Comparison of ENCODE assay signal across 31 mouse cellular contexts in genomic region chr1:134577384-134578120, GRCm38 (mm10). TPM values are rescaled to one million over a fixed set of nuclear protein-coding genes. Genes with fewer than 3 reads are reported as not detected.
DNase-seq lines count a peak whose midpoint lies in the region; TF ChIP-seq lines count a peak whose summit lies in the region.
"Had no signal": no experiment of that assay in that cellular context is flagged by ENCODE, and none has a peak within 500 bp of the region (broad histone marks: within the 10 kb centered on the region; RNA-seq: fewer than 3 reads in every experiment).

No protein-coding gene starts in this region.

- TF ChIP-seq EP300 in CH12.LX (IDR thresholded peaks at IDR 0.05; ENCODE audit: low read length) (no peak), MEL (IDR thresholded peaks at IDR 0.05; ENCODE audit: low read depth in 1 of 2, low read length in 2 of 2) (no peak)

- no peak overlapping the region for H3K4me2 ChIP-seq in CH12.LX (ENCODE audit: insufficient read depth, low read depth, poor library complexity, severe bottlenecking)
- H3K4me2 ChIP-seq: embryonic facial prominence, embryonic 12.5 days; embryonic facial prominence, embryonic 15.5 days; forebrain, embryonic 15.5 days; heart, embryonic 12.5 days; heart, embryonic 15.5 days; hindbrain, embryonic 13.5 days; intestine, embryonic 15.5 days; kidney, embryonic 15.5 days had no signal

- H3K9ac ChIP-seq in CH12.LX (ENCODE audit: insufficient read depth, low read depth) (no peak overlapping the region), MEL (ENCODE audit: control insufficient read depth, low read depth, low read length, poor library complexity, severe bottlenecking) (no peak overlapping the region)
- H3K9ac ChIP-seq: embryonic facial prominence, embryonic 12.5 days; embryonic facial prominence, embryonic 15.5 days; forebrain, embryonic 15.5 days; heart, embryonic 12.5 days; heart, embryonic 15.5 days; hindbrain, embryonic 13.5 days; intestine, embryonic 15.5 days; kidney, embryonic 15.5 days had no signal

- H3K27ac ChIP-seq in CH12.LX (ENCODE audit: insufficient read depth, low read depth) (no peak overlapping the region), MEL (ENCODE audit: control insufficient read depth, low read depth, low read length) (no peak overlapping the region)
- H3K27ac ChIP-seq: embryonic facial prominence, embryonic 12.5 days; embryonic facial prominence, embryonic 15.5 days; forebrain, embryonic 15.5 days; heart, embryonic 15.5 days; hindbrain, embryonic 10.5 days; hindbrain, embryonic 13.5 days; intestine, embryonic 15.5 days; kidney, embryonic 15.5 days had no signal

- TF ChIP-seq RAD21 in CH12.LX (IDR thresholded peaks at IDR 0.05; ENCODE audit: low read depth, low read length) (no peak), MEL (IDR thresholded peaks at IDR 0.05; ENCODE audit: low read depth, low read length) (no peak)

- H3K4me1 ChIP-seq in CH12.LX (ENCODE audit: control insufficient read depth in 1 of 2, insufficient read depth in 2 of 2) (no peaks in the 10 kb centered on the region), E14TG2a.4 (replicated peaks; ENCODE audit: low read depth, low read length) (peaks cover 92% of the 10 kb centered on the region), MEL (ENCODE audit: control insufficient read depth in 1 of 2, insufficient read depth in 2 of 2, low read length in 2 of 2) (peaks cover 0 to 28% of the 10 kb centered on the region in 2 experiments; a peak in 3 of 4 replicates)
- H3K4me1 ChIP-seq: embryonic facial prominence, embryonic 12.5 days; heart, embryonic 15.5 days; hindbrain, embryonic 10.5 days had no signal

- dilution Hi-C loops in CH12.LX (cut with MboI; ENCODE audit: extremely low pct_ligation_motif_present, extremely low pct_unique_long_range_greater_than_20kb, low sequenced_read_pairs) = no loop called here

- no peaks in the 10 kb centered on the region for H3K9me3 ChIP-seq in CH12.LX (replicated peaks; ENCODE audit: low read length)
- no peaks in the 10 kb centered on the region for H3K9me3 ChIP-seq in E14TG2a.4 (ENCODE audit: low read length)
- no peaks in the 10 kb centered on the region for H3K9me3 ChIP-seq in MEL (replicated peaks; ENCODE audit: insufficient read depth, low read length)
- H3K9me3 ChIP-seq: embryonic facial prominence, embryonic 12.5 days; embryonic facial prominence, embryonic 15.5 days; forebrain, embryonic 15.5 days; G1E; heart, embryonic 12.5 days; heart, embryonic 15.5 days; hindbrain, embryonic 10.5 days; hindbrain, embryonic 13.5 days; intestine, embryonic 15.5 days; kidney, embryonic 15.5 days had no signal

- no peaks in the 10 kb centered on the region for H3K27me3 ChIP-seq in CH12.LX (replicated peaks)
- H3K27me3 ChIP-seq in E14TG2a.4 (ENCODE audit: insufficient read depth, low read length) = no peaks in the 10 kb centered on the region
- no peaks in the 10 kb centered on the region for H3K27me3 ChIP-seq in MEL (ENCODE audit: control insufficient read depth in 1 of 2, insufficient read depth in 2 of 2, low read length in 2 of 2)
- H3K27me3 ChIP-seq: embryonic facial prominence, embryonic 12.5 days; embryonic facial prominence, embryonic 15.5 days; forebrain, embryonic 15.5 days; heart, embryonic 12.5 days; heart, embryonic 15.5 days; hindbrain, embryonic 13.5 days; intestine, embryonic 15.5 days; kidney, embryonic 15.5 days had no signal

- DNase-seq in cerebellum, postnatal 25 days = peak; percentile 27 to 54
- no peak for DNase-seq in cerebellum, adult 11 months
- DNase-seq in CH12.LX (ENCODE audit: extremely low read depth) = no peak
- no peak for DNase-seq in MEL (ENCODE audit: low read depth, low spot score)
- DNase-seq in frontal cortex, postnatal 25 days (ENCODE audit: low spot score in 2 of 2) = no peak
- DNase-seq in B cell, adult 2 months = no peak
- DNase-seq: adrenal gland, adult 2 months; adrenal gland, postnatal 14 days; cerebellum, adult 9-11 months; gastrocnemius, postnatal 10 days; gastrocnemius, postnatal 36 days; heart, postnatal 10 days; heart, postnatal 36 days; kidney, adult 11 months; kidney, adult 8-10 months had no signal

- H3K36me3 ChIP-seq in CH12.LX (replicated peaks in 1 of 2; ENCODE audit: control insufficient read depth in 1 of 2, insufficient read depth in 1 of 2, low read length in 1 of 2) (no peaks in the 10 kb centered on the region), E14TG2a.4 (ENCODE audit: insufficient read depth, low read length) (peaks cover 64% of the 10 kb centered on the region), MEL (ENCODE audit: control insufficient read depth in 1 of 2, insufficient read depth in 2 of 2, low read length in 2 of 2) (peaks cover 5 to 9% of the 10 kb centered on the region in 2 experiments)
- H3K36me3 ChIP-seq: embryonic facial prominence, embryonic 15.5 days; forebrain, embryonic 15.5 days; heart, embryonic 12.5 days; heart, embryonic 15.5 days; intestine, embryonic 15.5 days; kidney, embryonic 15.5 days had no signal

- no peak overlapping the region for H3K4me3 ChIP-seq in CH12.LX (replicated peaks in 1 of 3; ENCODE audit: low read depth in 2 of 3, low read length in 2 of 3, poor library complexity in 1 of 3)
- H3K4me3 ChIP-seq in E14TG2a.4 (replicated peaks; ENCODE audit: low read length) = 0 out of 2 replicates have a peak overlapping the region, but pooled peaks have one; percentile 0
- H3K4me3 ChIP-seq in MEL (ENCODE audit: control insufficient read depth in 1 of 2, insufficient read depth in 1 of 2, low read depth in 2 of 2, low read length in 2 of 2) = no peak overlapping the region
- H3K4me3 ChIP-seq: embryonic facial prominence, embryonic 12.5 days; embryonic facial prominence, embryonic 15.5 days; forebrain, embryonic 15.5 days; heart, embryonic 12.5 days; heart, embryonic 15.5 days; hindbrain, embryonic 10.5 days; hindbrain, embryonic 13.5 days; intestine, embryonic 15.5 days; kidney, embryonic 15.5 days had no signal

- H3K79me2 ChIP-seq in CH12.LX (replicated peaks; ENCODE audit: control insufficient read depth, extremely low read depth, insufficient read depth, poor library complexity, severe bottlenecking) (peaks cover 34% of the 10 kb centered on the region), MEL (ENCODE audit: control insufficient read depth, insufficient read depth, low read length, poor library complexity) (peaks cover 30% of the 10 kb centered on the region)

- in situ Hi-C loops in CH12.LX (cut with MboI; ENCODE audit: low pct_ligation_motif_present, low pct_unique_long_range_greater_than_20kb, low sequenced_read_pairs) = no loop called here

- TF ChIP-seq POLR2A in CH12.LX (IDR thresholded peaks at IDR 0.05; ENCODE audit: low read depth, low read length) (no peak), MEL (IDR thresholded peaks at IDR 0.05; ENCODE audit: control insufficient read depth in 1 of 2, insufficient read depth in 1 of 2, low read depth in 1 of 2, low read length in 2 of 2, poor library complexity in 1 of 2) (no peak)

- TF ChIP-seq CTCF in CH12.LX (conservative IDR thresholded peaks at IDR 0.05 in 1 of 2, IDR thresholded peaks at IDR 0.05 in 1 of 2; ENCODE audit: low read depth in 2 of 2, low read length in 2 of 2) = no peak
- no peak for TF ChIP-seq CTCF in E14TG2a.4 (conservative IDR thresholded peaks at IDR 0.05; ENCODE audit: low read length)
- no peak for TF ChIP-seq CTCF in MEL (IDR thresholded peaks at IDR 0.05 in 2 of 3, conservative IDR thresholded peaks at IDR 0.05 in 1 of 3; ENCODE audit: control insufficient read depth in 1 of 3, insufficient read depth in 1 of 3, low read depth in 2 of 3, low read length in 3 of 3, poor library complexity in 1 of 3, severe bottlenecking in 1 of 3)

TF ChIP-seq in CH12.LX, 34 proteins besides CTCF, POLR2A, EP300 and RAD21:
- TF ChIP-seq ZNF384 (IDR thresholded peaks at IDR 0.05; ENCODE audit: low read depth, low read length) (peak; percentile 13; the same call in 1 of the 2 replicates), ZC3H11A (IDR thresholded peaks at IDR 0.05; ENCODE audit: low read depth, low read length) (no peak)

TF ChIP-seq in MEL, 35 proteins besides CTCF, POLR2A, EP300 and RAD21:
- TF ChIP-seq ZNF384 (IDR thresholded peaks at IDR 0.05; ENCODE audit: low read depth, low read length) (peak; percentile 65), UBTF (IDR thresholded peaks at IDR 0.05; ENCODE audit: borderline replicate concordance, insufficient read depth, low read depth, low read length) (no peak)

RNA-seq across cellular contexts. Expression of gene Kdm5b, which starts 17.6 kb away (rescaled TPM):
- total RNA-seq in CH12.LX (2012; rRNA removed) = 8.9 and 14.3 TPM in 2 replicates
- total RNA-seq in CH12.LX (2014; rRNA removed) = 1.8 and 1.9 TPM in 2 replicates
- polyA plus RNA-seq in CH12.LX (2012; ENCODE audit: insufficient read length, low read depth) = 4.1 and 5.8 TPM in 2 replicates
- total RNA-seq in MEL (2012; rRNA removed) = 25.5 and 37.7 TPM in 2 replicates
- 10 to 100 TPM; 31.8 to 48.6 TPM for polyA plus RNA-seq in MEL (2012; ENCODE audit: insufficient read depth in 1 of 2, insufficient read length in 2 of 2, low read depth in 1 of 2, low replicate concordance in 2 of 2, missing spikeins in 1 of 2)

RNA-seq across cellular contexts. Expression of gene Mgat4e, which starts 28.1 kb away (rescaled TPM):
- total RNA-seq in CH12.LX (2012; rRNA removed) (0.08 TPM in 1 of 2 replicates, not detected in the other), CH12.LX (2014; rRNA removed) (not detected in 2 replicates), MEL (2012; rRNA removed) (0.08 TPM in 1 of 2 replicates, not detected in the other)
- polyA plus RNA-seq in CH12.LX (2012; ENCODE audit: insufficient read length, low read depth) (not detected in 2 replicates), MEL (2012; ENCODE audit: insufficient read depth in 1 of 2, insufficient read length in 2 of 2, low read depth in 1 of 2, low replicate concordance in 2 of 2, missing spikeins in 1 of 2) (under 1 TPM in 1 of 2 experiments, not detected in 1; 0.17 TPM)
- total RNA-seq: adrenal gland, adult 2 months; adrenal gland, postnatal 14 days; adrenal gland, postnatal 4 days; common myeloid progenitor, adult 5-6 weeks; gastrocnemius, adult 18-20 months; gastrocnemius, postnatal 10 days; gastrocnemius, postnatal 36 days; heart, postnatal 10 days; heart, postnatal 36 days had no signal
- polyA plus RNA-seq: adrenal gland, adult 2 months; embryonic facial prominence, embryonic 15.5 days; forebrain, embryonic 11.5 days; forebrain, embryonic 15.5 days; G1E; heart, embryonic 12.5 days; heart, embryonic 15.5 days; hindbrain, embryonic 10.5 days; hindbrain, embryonic 13.5 days; hindbrain, embryonic 16.5 days; intestine, embryonic 15.5 days; kidney, embryonic 15.5 days had no signal

Comparison
In these comparisons a context has a peak if more than half of its experiments do, and no peak if none do; other contexts are left out.
1. DNase-seq: peak in cerebellum, postnatal 25 days (2 of 2); none in cerebellum, adult 11 months (single experiment), CH12.LX (single experiment), MEL (single experiment), frontal cortex, postnatal 25 days (0 of 2) and B cell, adult 2 months (0 of 2).